Comparison of ENCODE assay signal across 11 mouse cellular contexts in genomic region chr4:46556933-46557332, GRCm38 (mm10).
"Had no signal": no experiment of that assay in that cellular context is flagged by ENCODE, and none has a peak within 500 bp of the region (broad histone marks: within the 10 kb centered on the region; RNA-seq: fewer than 3 reads in every experiment).

No protein-coding gene starts in this region.

- H3K4me2 ChIP-seq: limb, embryonic 15.5 days; liver, embryonic 12.5 days; lung, embryonic 15.5 days; midbrain, embryonic 12.5 days had no signal

- DNase-seq: kidney, adult 8-10 months; kidney, postnatal 25 days; layer of hippocampus, postnatal 36 days; lung, postnatal 14 days; right cerebral cortex, postnatal 25 days; spleen, adult 18-20 months; thymus, postnatal 4 days had no signal

- H3K27ac ChIP-seq: limb, embryonic 15.5 days; liver, embryonic 12.5 days; lung, embryonic 15.5 days; midbrain, embryonic 12.5 days had no signal

- H3K9ac ChIP-seq: limb, embryonic 15.5 days; liver, embryonic 12.5 days; lung, embryonic 15.5 days; midbrain, embryonic 12.5 days had no signal

- H3K9me3 ChIP-seq: limb, embryonic 15.5 days; liver, embryonic 12.5 days; lung, embryonic 15.5 days had no signal

- H3K36me3 ChIP-seq: limb, embryonic 15.5 days; liver, embryonic 12.5 days; lung, embryonic 15.5 days; midbrain, embryonic 12.5 days had no signal

- H3K27me3 ChIP-seq: limb, embryonic 15.5 days; lung, embryonic 15.5 days; midbrain, embryonic 12.5 days had no signal

- H3K4me3 ChIP-seq: limb, embryonic 15.5 days; liver, embryonic 12.5 days; lung, embryonic 15.5 days; midbrain, embryonic 12.5 days had no signal

- ATAC-seq: liver, embryonic 12.5 days had no signal

- H3K4me1 ChIP-seq: limb, embryonic 15.5 days; midbrain, embryonic 12.5 days had no signal
